Mouse (Mus musculus): Measurements from ENCODE around the gene Dolk.

DNA sequence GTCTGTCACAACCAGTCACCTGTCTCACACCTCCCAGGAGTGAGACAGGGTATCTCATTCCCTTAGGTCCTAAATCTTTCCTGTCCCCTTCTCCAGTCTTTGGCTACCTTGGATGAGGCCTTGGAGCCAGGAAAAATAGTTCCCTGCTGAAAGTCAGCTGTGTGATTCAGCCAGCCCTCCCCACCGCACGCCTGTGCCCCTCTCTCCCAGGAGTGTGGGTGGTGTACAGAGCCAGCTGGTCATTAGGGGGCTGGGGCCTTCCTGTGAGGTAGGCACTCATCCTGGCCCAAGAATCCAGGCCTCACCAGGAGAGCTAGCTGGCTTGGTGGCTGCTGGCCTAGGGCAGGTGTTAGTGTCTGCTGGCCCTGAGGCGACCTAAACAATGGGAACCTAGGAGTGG is 33.6 kb downstream of the Dolk start:
- TF ChIP-seq CTCF (IDR thresholded peaks at IDR 0.05; ENCODE audit: low read depth) (no peak), EP300 (optimal IDR thresholded peaks at IDR 0.05) (no peak)
